Mouse (Mus musculus) kidney, embryonic 14.5 days (tissue): Measurements from ENCODE around the gene Ddx31. TPM values are rescaled to one million over a fixed set of nuclear protein-coding genes. Genes with fewer than 3 reads are reported as not detected.

Experiments used
- ATAC-seq: fragments of 200-750 bp; cut with Nextera tagmentation; 2 replicates; pipeline ENCODE4 v1.8.0; 2017; ENCODE audit warnings: moderate number of reproducible peaks, mild to moderate bottlenecking, moderate TSS enrichment, moderate library complexity; ENCODE audit not compliant: low FRiP score, low TSS enrichment
- H3K27ac ChIP-seq: fragments of 300-500 bp; sonication (generic); 2 replicates; pipeline ENCODE4 v1.5.1; 2014; ENCODE audit warnings: low read depth, mild to moderate bottlenecking, low read length, moderate library complexity, mixed read lengths
- H3K27me3 ChIP-seq: fragments of 300-500 bp; sonication (generic); 2 replicates; pipeline ENCODE4 v1.6.1; 2014; ENCODE audit warnings: mild to moderate bottlenecking, low read length; ENCODE audit not compliant: control insufficient read depth, insufficient read depth
- H3K36me3 ChIP-seq: fragments of 300-500 bp; sonication (generic); 2 replicates; pipeline ENCODE4 v1.6.1; 2014; ENCODE audit warnings: low read length, mixed read lengths; ENCODE audit not compliant: control insufficient read depth, insufficient read depth
- H3K4me1 ChIP-seq: fragments of 300-500 bp; sonication (generic); 2 replicates; pipeline ENCODE4 v1.6.1; 2014; ENCODE audit warnings: low read length, mixed read lengths; ENCODE audit not compliant: control insufficient read depth, insufficient read depth
- H3K4me2 ChIP-seq: fragments of 300-500 bp; sonication (generic); replicated peaks from 2 replicates; pipeline ENCODE4 v1.6.1; 2014; ENCODE audit warnings: low read depth, mild to moderate bottlenecking, low read length
- H3K4me3 ChIP-seq: fragments of 300-500 bp; sonication (generic); 2 replicates; pipeline ENCODE4 v1.5.1; 2014; ENCODE audit warnings: mild to moderate bottlenecking, low read length
- H3K9ac ChIP-seq: fragments of 300-500 bp; sonication (generic); 2 replicates; pipeline ENCODE4 v1.6.1; 2014; ENCODE audit warnings: low read depth, mild to moderate bottlenecking, low read length, moderate library complexity
- H3K9me3 ChIP-seq: fragments of 300-500 bp; sonication (generic); 2 replicates; pipeline ENCODE4 v1.6.1; 2016; ENCODE audit warnings: low read length; ENCODE audit not compliant: control insufficient read depth
- WGBS: fragments of 180-500 bp; shearing (Covaris S2); extraction: QIAGEN DNeasy Blood & Tissue Kit; methylation state at CpG from one replicate; pipeline ENCODE4 v1.1.7; 2014; 5-methylcytosine and 5-hydroxymethylcytosine counted together
- polyA plus RNA-seq: library from polyadenylated mRNA; unstranded; fragments of >200 nt; fragmentation: Nextera tagmentation; extraction: Ambion mirVana; gene quantifications from 2 replicates; pipeline ENCODE4 v1.2.1, GENCODE M21; 2014

The Ddx31 gene
- polyA plus RNA-seq, 1 experiment from 2014 or later = 20.0 TPM

- Histone ChIP-seq H3K4me1 (no peaks in the 10 kb centered on the region), H3K4me2 (no peak overlapping the region), H3K27ac (no peak overlapping the region), H3K9ac (no peak overlapping the region), H3K4me3 (no peak overlapping the region), H3K36me3 (no peaks in the 10 kb centered on the region), H3K27me3 (peaks cover 96% of the 10 kb centered on the region), H3K9me3 (no peaks in the 10 kb centered on the region)
- no peak for ATAC-seq
- WGBS = 0% methylated on average over 4 of the region's 4 CpGs
Observed at GRCm38 (mm10) chr2:28919001-28919400, 78.8 kb downstream of the Ddx31 start.

- ATAC-seq = peak; percentile 52
- H3K27me3 ChIP-seq = peaks cover 91% of the 10 kb centered on the region
- H3K27ac ChIP-seq = no peak overlapping the region
- no peak overlapping the region for H3K9ac ChIP-seq
- no peaks in the 10 kb centered on the region for H3K4me1 ChIP-seq
- no peaks in the 10 kb centered on the region for H3K9me3 ChIP-seq
- H3K36me3 ChIP-seq = no peaks in the 10 kb centered on the region
- no peak overlapping the region for H3K4me3 ChIP-seq
- 2% methylated on average over 4 of the region's 4 CpGs for WGBS
- no peak overlapping the region for H3K4me2 ChIP-seq
Observed at GRCm38 (mm10) chr2:28923912-28924311, 83.7 kb downstream of the Ddx31 start.

GRCm38 (mm10) chr2:28930571-28930970 lies 90.4 kb downstream of the Ddx31 start:
- H3K4me3 ChIP-seq = no peak overlapping the region
- H3K36me3 ChIP-seq = no peaks in the 10 kb centered on the region
- no peak overlapping the region for H3K27ac ChIP-seq
- H3K4me1 ChIP-seq = no peaks in the 10 kb centered on the region
- 96% methylated on average over 3 of the region's 3 CpGs for WGBS
- H3K27me3 ChIP-seq = peaks cover 53% of the 10 kb centered on the region
- H3K4me2 ChIP-seq = no peak overlapping the region
- ATAC-seq = no peak
- no peaks in the 10 kb centered on the region for H3K9me3 ChIP-seq
- no peak overlapping the region for H3K9ac ChIP-seq

- Histone ChIP-seq H3K27ac (no peak overlapping the region), H3K4me2 (no peak overlapping the region), H3K4me1 (peaks cover 4% of the 10 kb centered on the region; the same call in 1 of the 2 replicates), H3K27me3 (peaks cover 56% of the 10 kb centered on the region), H3K4me3 (no peak overlapping the region), H3K9me3 (no peaks in the 10 kb centered on the region), H3K9ac (no peak overlapping the region), H3K36me3 (no peaks in the 10 kb centered on the region)
- ATAC-seq = no peak
- WGBS = 76% methylated on average over 7 of the region's 7 CpGs
Observed at GRCm38 (mm10) chr2:28938997-28939396, 98.8 kb downstream of the Ddx31 start.

DNA sequence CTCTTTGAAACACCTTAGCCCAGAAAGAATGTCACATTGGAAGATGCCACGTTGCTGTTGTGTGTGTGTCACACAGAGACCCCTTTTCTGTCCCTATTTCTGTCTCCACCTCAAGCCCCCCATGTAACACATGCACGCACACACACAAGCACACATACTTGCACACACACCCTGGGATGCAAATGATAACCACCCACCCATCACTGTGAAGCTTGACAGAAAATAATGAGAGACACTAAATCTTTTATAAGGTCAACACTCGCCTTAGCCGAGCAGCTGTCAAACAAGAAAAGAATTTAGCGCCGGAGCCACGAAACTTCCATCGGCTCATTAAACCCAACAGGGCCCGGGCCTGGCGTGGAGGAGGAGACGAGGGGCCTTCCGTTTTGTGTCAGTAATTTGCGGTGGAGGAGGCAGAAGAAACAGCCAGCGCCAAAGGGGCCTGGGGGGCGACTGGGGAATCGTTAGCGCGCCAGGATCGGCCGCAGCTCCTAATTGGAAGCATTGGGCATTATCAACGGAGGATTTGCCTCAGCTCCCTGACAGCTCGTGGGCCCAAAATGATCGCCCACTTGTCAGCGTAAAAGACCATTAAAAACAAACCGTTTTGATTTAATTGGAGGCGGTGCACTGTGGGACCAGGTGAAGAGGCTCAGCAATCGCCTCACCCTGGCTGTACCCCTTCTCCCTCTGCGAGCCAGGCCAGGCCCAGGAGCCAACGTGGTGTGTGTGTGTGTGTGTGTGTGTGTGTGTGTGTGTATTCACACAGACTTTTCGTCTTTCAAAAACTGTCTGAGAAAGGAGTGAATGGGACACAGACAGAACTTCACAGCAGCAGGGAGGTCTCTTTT lies 103.7 kb downstream of the Ddx31 start:
- Histone ChIP-seq H3K4me2 (peak overlapping the region; percentile 4; the same call in 1 of the 2 replicates), H3K4me3 (no peak overlapping the region), H3K9ac (no peak overlapping the region), H3K4me1 (peaks cover 13% of the 10 kb centered on the region; the same call in 1 of the 2 replicates), H3K27me3 (peaks cover 74% of the 10 kb centered on the region), H3K27ac (no peak overlapping the region), H3K36me3 (no peaks in the 10 kb centered on the region), H3K9me3 (no peaks in the 10 kb centered on the region)
- WGBS = 12% methylated on average over 30 of the region's 30 CpGs
- ATAC-seq = 0 out of 2 replicates have a peak, but pooled peaks have one; percentile 12

- 46% methylated on average over 6 of the region's 6 CpGs for WGBS
- Histone ChIP-seq H3K36me3 (no peaks in the 10 kb centered on the region), H3K27ac (no peak overlapping the region), H3K4me3 (no peak overlapping the region), H3K4me1 (peaks cover 13% of the 10 kb centered on the region; the same call in 1 of the 2 replicates), H3K27me3 (peaks cover 69% of the 10 kb centered on the region), H3K4me2 (no peak overlapping the region), H3K9me3 (no peaks in the 10 kb centered on the region), H3K9ac (no peak overlapping the region)
- no peak for ATAC-seq
Observed at GRCm38 (mm10) chr2:28945388-28945787, 105.2 kb downstream of the Ddx31 start.

DNA sequence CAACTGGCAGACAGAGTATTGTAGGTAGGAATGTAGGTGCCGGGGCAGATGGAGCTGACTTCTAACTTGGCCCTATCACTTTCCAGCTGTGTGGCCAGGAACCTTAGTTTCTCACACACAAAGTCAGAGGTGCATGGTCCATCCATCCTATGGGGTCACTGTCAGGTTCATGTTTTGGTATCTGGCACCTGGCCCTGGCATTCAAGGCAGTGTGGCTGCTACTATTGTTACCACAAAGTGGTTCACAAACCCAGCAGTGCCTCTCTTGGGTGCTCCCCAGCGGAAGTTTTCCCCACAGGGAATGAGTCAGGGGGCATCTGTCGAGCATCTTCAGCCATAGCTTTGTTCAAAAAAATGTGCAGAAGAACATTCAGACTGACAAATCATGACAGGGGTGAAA lies 106.1 kb downstream of the Ddx31 start:
- 90% methylated on average over 3 of the region's 3 CpGs for WGBS
- no peak overlapping the region for H3K4me3 ChIP-seq
- H3K27me3 ChIP-seq = peaks cover 61% of the 10 kb centered on the region
- no peak overlapping the region for H3K4me2 ChIP-seq
- H3K4me1 ChIP-seq = peaks cover 13% of the 10 kb centered on the region; the same call in 1 of the 2 replicates
- H3K9me3 ChIP-seq = no peaks in the 10 kb centered on the region
- no peak overlapping the region for H3K9ac ChIP-seq
- no peaks in the 10 kb centered on the region for H3K36me3 ChIP-seq
- H3K27ac ChIP-seq = no peak overlapping the region
- no peak for ATAC-seq

GRCm38 (mm10) chr2:28952981-28953380 lies 112.8 kb downstream of the Ddx31 start:
- Histone ChIP-seq H3K9me3 (no peaks in the 10 kb centered on the region), H3K27me3 (peaks cover 66% of the 10 kb centered on the region), H3K27ac (no peak overlapping the region), H3K4me1 (no peaks in the 10 kb centered on the region), H3K36me3 (no peaks in the 10 kb centered on the region), H3K9ac (no peak overlapping the region), H3K4me3 (no peak overlapping the region), H3K4me2 (no peak overlapping the region)
- 28% methylated on average over 8 of the region's 8 CpGs for WGBS
- no peak for ATAC-seq

- no peaks in the 10 kb centered on the region for H3K4me1 ChIP-seq
- H3K9me3 ChIP-seq = no peaks in the 10 kb centered on the region
- H3K27me3 ChIP-seq = peaks cover 65% of the 10 kb centered on the region
- H3K27ac ChIP-seq = no peak overlapping the region
- no peak overlapping the region for H3K4me3 ChIP-seq
- H3K9ac ChIP-seq = no peak overlapping the region
- WGBS = 65% methylated on average over 9 of the region's 9 CpGs
- no peak for ATAC-seq
- H3K36me3 ChIP-seq = no peaks in the 10 kb centered on the region
- no peak overlapping the region for H3K4me2 ChIP-seq
Observed at GRCm38 (mm10) chr2:28954595-28954994, 114.4 kb downstream of the Ddx31 start.
